Mouse (Mus musculus) liver, embryonic 14.5 days (tissue): ENCODE measurements around the gene Cldn6. TPM values are rescaled to one million over a fixed set of nuclear protein-coding genes. Genes with fewer than 3 reads are reported as not detected.
A peak's percentile ranks its signal among the peaks of the same experiment; 100 is the strongest.

Experiments used
- ATAC-seq: fragments of 200-750 bp; cut with Nextera tagmentation; 2 replicates; pipeline ENCODE4 v1.8.0; 2017; ENCODE audit warnings: moderate number of reproducible peaks, mild to moderate bottlenecking, moderate library complexity; ENCODE audit not compliant: insufficient read depth
- DNase-seq, 3 experiments: peaks; one replicate each; pipeline ENCODE4 v3.0.0-alpha.2; 2012 to 2013; ENCODE audit warnings: low read depth in 3 of 3, low spot score in 3 of 3
- H3K27ac ChIP-seq: fragments of 300-500 bp; sonication (generic); 2 replicates; pipeline ENCODE4 v1.5.1; 2014; ENCODE audit warnings: moderate library complexity, mild to moderate bottlenecking, control low read depth, inconsistent platforms
- H3K27me3 ChIP-seq: fragments of 300-500 bp; sonication (generic); 2 replicates; pipeline ENCODE4 v1.6.1; 2014; ENCODE audit warnings: mild to moderate bottlenecking, low read length, moderate library complexity; ENCODE audit not compliant: control insufficient read depth, insufficient read depth
- H3K36me3 ChIP-seq: fragments of 300-500 bp; sonication (generic); replicated peaks from 2 replicates; pipeline ENCODE4 v1.6.1; 2014; ENCODE audit warnings: low read depth; ENCODE audit not compliant: control insufficient read depth, insufficient read depth
- H3K4me1 ChIP-seq, 2 experiments: fragments of 200-500 bp in 1 of 2; fragments of 300-500 bp in 1 of 2; sonication (generic) in 1 of 2; replicated peaks; 2 replicates each; pipeline ENCODE4 v1.6.1; 2012 to 2014; ENCODE audit warnings: antibody characterized with exemption in 1 of 2, inconsistent platforms in 1 of 2, low read length in 1 of 2; ENCODE audit not compliant: control insufficient read depth in 2 of 2, insufficient read depth in 2 of 2
- H3K4me2 ChIP-seq: fragments of 300-500 bp; sonication (generic); 2 replicates; pipeline ENCODE4 v1.6.1; 2014; ENCODE audit warnings: low read depth, mild to moderate bottlenecking, control low read depth, moderate library complexity
- H3K4me3 ChIP-seq, 2 experiments: fragments of 200-500 bp in 1 of 2; fragments of 300-500 bp in 1 of 2; sonication (generic) in 1 of 2; 2 replicates each; pipeline ENCODE4 v1.5.1; 2012 to 2014; ENCODE audit warnings: low read depth in 2 of 2, low read length in 2 of 2, mild to moderate bottlenecking in 2 of 2, control low read depth in 1 of 2, inconsistent platforms in 1 of 2, moderate library complexity in 1 of 2; ENCODE audit not compliant: insufficient read depth in 1 of 2
- H3K9ac ChIP-seq: fragments of 300-500 bp; sonication (generic); replicated peaks from 2 replicates; pipeline ENCODE4 v1.6.1; 2014; ENCODE audit warnings: mild to moderate bottlenecking, control low read depth, moderate library complexity
- H3K9me3 ChIP-seq: fragments of 300-500 bp; sonication (generic); 2 replicates; pipeline ENCODE4 v1.6.1; 2016; ENCODE audit warnings: low read length, mixed read lengths; ENCODE audit not compliant: control insufficient read depth
- CTCF ChIP-seq: IDR thresholded peaks from 2 replicates; pipeline ENCODE4 v1.5.1; 2016; ENCODE audit warnings: antibody characterized with exemption, low read depth, control low read depth
- EP300 ChIP-seq: IDR thresholded peaks from 2 replicates; pipeline ENCODE4 v1.6.1; 2016; ENCODE audit warnings: antibody characterized with exemption, low read depth
- WGBS: fragments of 180-500 bp; shearing (Covaris S2); extraction: QIAGEN DNeasy Blood & Tissue Kit; methylation state at CpG from one replicate; pipeline ENCODE4 v1.1.7; 2014; ENCODE audit not compliant: insufficient replicate concordance; 5-methylcytosine and 5-hydroxymethylcytosine counted together
- polyA plus RNA-seq, 2 experiments: library from polyadenylated mRNA; depleted of rRNA in 1 of 2; stranded (reverse) in 1 of 2; unstranded in 1 of 2; fragments of >200 nt; fragmentation: Nextera tagmentation in 1 of 2; extraction: Ambion mirVana in 1 of 2; gene quantifications; 2 replicates each; pipeline versions ENCODE4 v1.2.1 to v1.2.3; 2012 to 2014

The Cldn6 gene
- polyA plus RNA-seq, 2 experiments: 0.50 to 0.64 TPM

DNA sequence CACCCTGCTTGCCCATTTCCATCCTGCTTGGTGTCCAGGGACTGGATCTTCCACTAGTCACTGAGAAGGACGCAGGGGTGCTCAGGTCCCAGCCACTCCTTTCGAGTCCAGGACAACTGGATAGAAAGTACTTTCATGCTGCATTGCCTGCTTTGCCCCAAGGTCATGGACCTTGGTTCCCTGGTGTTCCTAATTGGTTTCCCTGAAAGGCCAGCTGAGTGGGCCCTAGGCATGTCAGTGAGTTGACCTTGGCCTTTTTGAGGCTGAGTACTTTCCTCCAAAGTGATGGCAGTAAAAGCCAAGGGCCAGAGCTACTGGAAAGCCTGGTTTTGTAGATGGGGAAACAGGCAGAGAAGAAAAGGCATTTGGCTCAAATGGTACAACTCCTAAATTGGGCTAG lies 42.8 kb downstream of the Cldn6 start:
- Histone ChIP-seq H3K36me3 (no peaks in the 10 kb centered on the region), H3K9ac (no peak overlapping the region), H3K27me3 (no peaks in the 10 kb centered on the region), H3K4me1 (peaks cover 8 to 13% of the 10 kb centered on the region in 2 experiments), H3K4me2 (no peak overlapping the region), H3K9me3 (no peaks in the 10 kb centered on the region), H3K4me3 (no peak overlapping the region), H3K27ac (no peak overlapping the region)
- TF ChIP-seq EP300: no peak
- no peak for TF ChIP-seq CTCF
- no peak for ATAC-seq
- DNase-seq: no peak
- 70% methylated on average over 2 of the region's 2 CpGs for WGBS

DNA sequence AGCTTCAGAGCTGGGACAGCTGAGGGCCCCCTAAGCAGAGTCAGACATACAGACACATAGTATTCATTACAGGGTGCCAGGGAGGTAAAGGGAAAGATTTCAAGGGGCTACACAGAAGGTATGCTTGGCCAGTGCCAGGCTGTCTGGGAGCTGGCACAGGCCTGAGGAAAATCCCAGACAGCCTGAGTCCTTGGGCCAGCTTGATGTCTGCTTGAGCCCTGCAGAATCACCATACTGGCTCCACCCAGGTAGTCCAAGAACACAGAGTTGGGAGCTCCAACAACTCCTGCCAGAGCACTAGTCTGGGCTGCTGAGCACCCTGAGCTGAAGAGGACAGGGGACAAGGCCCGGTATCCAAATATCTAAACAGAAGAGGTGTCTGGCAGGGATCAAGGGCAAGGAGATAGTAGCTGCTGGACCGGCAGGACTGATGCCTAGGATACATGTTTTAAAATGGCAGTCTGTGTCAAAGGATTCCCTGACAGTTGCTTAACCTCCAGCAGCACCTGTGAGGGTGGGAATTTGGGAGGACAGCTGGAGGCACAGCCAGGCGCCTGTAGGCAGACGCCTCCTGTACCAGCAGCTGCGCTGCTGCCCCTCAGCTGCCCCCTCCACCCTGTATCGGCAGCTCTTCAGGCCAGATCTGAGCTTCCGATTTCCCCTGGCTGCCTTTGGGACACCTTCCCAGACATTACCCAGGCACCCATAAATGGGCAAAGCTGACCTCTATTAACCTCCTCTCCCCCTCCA lies 43.5 kb downstream of the Cldn6 start, which contains the start of gene 1520401A03Rik:
Gene 1520401A03Rik (minus strand): TSS at position 408 of the 750 bp plus-strand sequence.
- no peak within 1 kb of the TSS for H3K9ac ChIP-seq
- no peaks in the 10 kb centered on the region for H3K27me3 ChIP-seq
- H3K4me3 ChIP-seq: no peak within 1 kb of the TSS
- no peak within 1 kb of the TSS for H3K27ac ChIP-seq
- TF ChIP-seq CTCF (no peak), EP300 (no peak)
- WGBS: 74% methylated on average over 7 of the region's 7 CpGs
- H3K9me3 ChIP-seq: no peaks in the 10 kb centered on the region
- ATAC-seq: no peak
- no peaks in the 10 kb centered on the region for H3K36me3 ChIP-seq
- DNase-seq: no peak
- H3K4me1 ChIP-seq: peaks cover 8 to 16% of the 10 kb centered on the region in 2 experiments
- H3K4me2 ChIP-seq: no peak within 1 kb of the TSS

DNA sequence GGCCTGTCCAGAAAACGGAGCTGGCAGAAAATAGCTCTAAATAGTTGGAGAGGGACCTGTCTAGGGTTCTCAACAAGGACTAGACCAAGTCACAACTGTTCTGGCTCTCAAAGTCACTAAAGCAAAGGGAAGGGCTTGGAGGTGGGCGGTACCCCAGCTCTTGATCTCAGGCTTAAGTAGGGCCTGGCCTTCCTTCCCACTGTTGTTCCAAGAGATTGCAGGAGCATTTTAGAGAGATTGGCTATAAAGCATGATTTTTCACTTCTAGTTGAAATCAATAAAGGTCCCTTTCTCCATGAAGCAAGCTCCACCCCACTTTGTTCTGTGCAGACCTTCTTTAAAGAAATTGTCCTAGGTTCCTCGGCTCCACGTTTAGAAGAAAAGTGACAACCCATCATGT lies 46.4 kb downstream of the Cldn6 start:
- H3K9ac ChIP-seq: peak overlapping the region; percentile 82
- no peak for ATAC-seq
- no peak for TF ChIP-seq CTCF
- no peak for TF ChIP-seq EP300
- peak overlapping the region; percentile 78 for H3K27ac ChIP-seq
- H3K4me1 ChIP-seq: peaks cover 8 to 18% of the 10 kb centered on the region in 2 experiments
- peak overlapping the region; percentile 67 to 68 for H3K4me3 ChIP-seq
- DNase-seq: no peak
- WGBS: 45% methylated on average over 4 of the region's 4 CpGs
- no peaks in the 10 kb centered on the region for H3K36me3 ChIP-seq
- H3K4me2 ChIP-seq: peak overlapping the region; percentile 80
- no peaks in the 10 kb centered on the region for H3K9me3 ChIP-seq
- no peaks in the 10 kb centered on the region for H3K27me3 ChIP-seq

DNA sequence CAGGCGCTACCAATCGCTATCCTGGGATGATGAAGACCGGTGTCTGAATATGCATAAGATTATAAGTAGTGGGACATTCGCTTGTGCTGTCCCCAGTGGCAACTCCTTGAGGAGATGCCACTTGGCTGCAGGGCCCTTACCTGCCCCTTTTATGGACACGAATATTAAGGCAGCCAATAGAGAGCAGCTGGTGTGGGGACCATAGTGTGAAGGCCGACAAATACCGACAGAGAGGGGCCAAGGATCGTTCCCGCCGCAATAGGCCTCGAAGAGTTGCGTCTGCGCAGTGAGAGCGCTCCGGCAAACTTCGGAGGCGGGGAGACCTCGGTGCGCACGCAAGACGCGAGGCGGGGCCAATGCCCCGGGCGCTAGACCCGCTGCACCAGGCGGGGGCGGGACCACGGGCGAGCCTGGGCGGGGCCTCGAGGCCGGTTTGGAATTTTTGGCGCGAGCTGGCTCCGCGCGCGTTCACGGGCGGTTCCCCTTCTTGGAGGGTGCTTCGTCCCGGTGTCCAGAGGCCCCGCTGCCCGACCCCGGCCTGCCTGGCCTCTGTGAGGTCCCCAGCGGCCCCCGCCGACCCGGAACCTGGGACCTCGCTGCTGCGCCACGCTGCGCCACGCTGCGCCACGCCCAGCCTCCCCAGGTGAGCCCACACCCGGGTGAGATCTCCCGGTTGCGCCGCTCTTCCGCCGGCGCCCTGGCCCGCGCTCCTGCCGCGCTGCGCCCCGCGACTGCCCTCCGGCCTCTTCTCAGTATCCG lies 47.1 kb downstream of the Cldn6 start, which contains the start of gene Pkmyt1:
Gene Pkmyt1 (plus strand): TSS at position 338 of the 759 bp plus-strand sequence.
- peaks cover 8 to 18% of the 10 kb centered on the region in 2 experiments for H3K4me1 ChIP-seq
- no peaks in the 10 kb centered on the region for H3K27me3 ChIP-seq
- H3K4me3 ChIP-seq: peak within 1 kb of the TSS; percentile 67 to 71
- ATAC-seq (peak; percentile 92), DNase-seq (peak; percentile 86 to 89 (median 87))
- H3K27ac ChIP-seq: peak within 1 kb of the TSS; percentile 78
- no peaks in the 10 kb centered on the region for H3K36me3 ChIP-seq
- TF ChIP-seq EP300 (no peak), CTCF (0 out of 2 replicates have a peak, but pooled peaks have one; percentile 6)
- WGBS: 2% methylated on average over 72 of the region's 73 CpGs
- H3K4me2 ChIP-seq: peak within 1 kb of the TSS; percentile 80
- H3K9me3 ChIP-seq: no peaks in the 10 kb centered on the region
- peak within 1 kb of the TSS; percentile 84 for H3K9ac ChIP-seq

DNA sequence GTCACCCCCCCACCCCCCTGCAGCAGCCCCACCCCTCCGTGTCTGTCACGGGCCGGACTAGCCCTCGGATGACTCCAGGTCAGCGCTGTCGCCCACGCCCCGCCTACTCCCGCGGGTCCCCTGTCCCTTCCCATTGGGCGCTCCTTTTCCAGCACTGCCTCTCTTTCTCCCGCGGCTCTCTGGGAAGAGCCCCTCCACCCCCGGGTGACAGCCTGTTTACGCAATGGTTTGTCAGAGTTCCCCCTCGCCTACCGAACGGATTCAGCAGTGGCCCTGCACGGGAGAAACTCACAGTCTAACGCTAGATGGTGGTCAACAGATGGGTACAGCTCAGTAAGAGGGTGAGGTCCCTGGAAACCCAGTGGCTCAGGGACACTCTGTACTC lies 47.7 kb downstream of the Cldn6 start:
- H3K4me2 ChIP-seq: peak overlapping the region; percentile 80
- H3K9ac ChIP-seq: peak overlapping the region; percentile 84
- peaks cover 8 to 15% of the 10 kb centered on the region in 2 experiments for H3K4me1 ChIP-seq
- H3K27ac ChIP-seq: peak overlapping the region; percentile 42
- DNase-seq (peak; percentile 58 to 73 (median 60)), ATAC-seq (peak; percentile 84)
- H3K27me3 ChIP-seq: no peaks in the 10 kb centered on the region
- no peak for TF ChIP-seq EP300
- TF ChIP-seq CTCF: peak; percentile 52
- no peaks in the 10 kb centered on the region for H3K9me3 ChIP-seq
- under 1% methylated on average over 20 of the region's 20 CpGs for WGBS
- H3K4me3 ChIP-seq: peak overlapping the region; percentile 67 to 71
- H3K36me3 ChIP-seq: no peaks in the 10 kb centered on the region
